Mouse (Mus musculus) stomach, postnatal 0 days (tissue): ENCODE measurements around the gene Kif6. TPM values are rescaled to one million over a fixed set of nuclear protein-coding genes. Genes with fewer than 3 reads are reported as not detected.

ENCODE experiments used
- ATAC-seq: fragments of 200-750 bp; cut with Nextera tagmentation; 2 replicates; pipeline ENCODE4 v1.8.0; 2017; ENCODE audit not compliant: low FRiP score, low TSS enrichment
- DNase-seq: peaks from one replicate; pipeline ENCODE4 v3.0.0-alpha.2; 2016; ENCODE audit warnings: low spot score
- H3K27ac ChIP-seq: fragments of 300-500 bp; sonication (generic); replicated peaks from 2 replicates; pipeline ENCODE4 v1.5.1; 2014; ENCODE audit warnings: mild to moderate bottlenecking, control low read depth
- H3K27me3 ChIP-seq: fragments of 300-500 bp; sonication (generic); 2 replicates; pipeline ENCODE4 v1.6.1; 2014; ENCODE audit warnings: low read length; ENCODE audit not compliant: control insufficient read depth, insufficient read depth
- H3K36me3 ChIP-seq: fragments of 300-500 bp; sonication (generic); 2 replicates; pipeline ENCODE4 v1.6.1; 2014; ENCODE audit warnings: low read length, mixed read lengths; ENCODE audit not compliant: control insufficient read depth, insufficient read depth
- H3K4me1 ChIP-seq: fragments of 300-500 bp; sonication (generic); replicated peaks from 2 replicates; pipeline ENCODE4 v1.6.1; 2014; ENCODE audit warnings: antibody characterized with exemption; ENCODE audit not compliant: control insufficient read depth, insufficient read depth
- H3K4me2 ChIP-seq: fragments of 300-500 bp; sonication (generic); replicated peaks from 2 replicates; pipeline ENCODE4 v1.6.1; 2014; ENCODE audit warnings: low read depth, mild to moderate bottlenecking, control low read depth, moderate library complexity
- H3K4me3 ChIP-seq: fragments of 300-500 bp; sonication (generic); 2 replicates; pipeline ENCODE4 v1.5.1; 2014; ENCODE audit warnings: low read depth, low read length, control low read depth
- H3K9ac ChIP-seq: fragments of 300-500 bp; sonication (generic); 2 replicates; pipeline ENCODE4 v1.6.1; 2014; ENCODE audit warnings: mild to moderate bottlenecking, low read length, control low read depth, mixed read lengths
- H3K9me3 ChIP-seq: fragments of 300-500 bp; sonication (generic); 2 replicates; pipeline ENCODE4 v1.6.1; 2016; ENCODE audit warnings: low read length; ENCODE audit not compliant: control insufficient read depth
- CTCF ChIP-seq: IDR thresholded peaks from 2 replicates; pipeline ENCODE4 v1.5.1; 2016; ENCODE audit warnings: antibody characterized with exemption, low read depth, mild to moderate bottlenecking, moderate library complexity
- EP300 ChIP-seq: optimal IDR thresholded peaks from 2 replicates; pipeline ENCODE3; 2016; ENCODE audit warnings: antibody characterized with exemption
- WGBS: fragments of 180-500 bp; shearing (Covaris S2); extraction: QIAGEN DNeasy Blood & Tissue Kit; methylation state at CpG from one replicate; pipeline ENCODE4 v1.1.7; 2014; 5-methylcytosine and 5-hydroxymethylcytosine counted together
- polyA plus RNA-seq: library from polyadenylated mRNA; unstranded; fragments of >200 nt; fragmentation: Nextera tagmentation; extraction: Ambion mirVana; gene quantifications from 2 replicates; pipeline ENCODE4 v1.2.1, GENCODE M21; 2015

The Kif6 gene
- polyA plus RNA-seq, 1 experiment from 2014 or later, result 0.85 TPM

- H3K27me3 ChIP-seq, result no peaks in the 10 kb centered on the region
- H3K4me2 ChIP-seq, result no peak overlapping the region
- no peak for DNase-seq
- TF ChIP-seq EP300, result no peak
- TF ChIP-seq CTCF, result no peak
- WGBS, result 59% methylated on average over 10 of the region's 10 CpGs
- H3K9me3 ChIP-seq, result no peaks in the 10 kb centered on the region
- H3K27ac ChIP-seq, result no peak overlapping the region
- no peak for ATAC-seq
- no peak overlapping the region for H3K4me3 ChIP-seq
- H3K4me1 ChIP-seq, result no peaks in the 10 kb centered on the region
- no peaks in the 10 kb centered on the region for H3K36me3 ChIP-seq
- no peak overlapping the region for H3K9ac ChIP-seq
These were observed 152.9 kb downstream of the Kif6 start for GRCm38 (mm10) chr17:49767717-49768370.

- Histone ChIP-seq H3K4me1 (no peaks in the 10 kb centered on the region), H3K4me3 (no peak overlapping the region), H3K36me3 (no peaks in the 10 kb centered on the region), H3K9me3 (no peaks in the 10 kb centered on the region), H3K4me2 (no peak overlapping the region), H3K27ac (no peak overlapping the region), H3K27me3 (no peaks in the 10 kb centered on the region), H3K9ac (no peak overlapping the region)
- no peak for TF ChIP-seq EP300
- TF ChIP-seq CTCF, result no peak
- DNase-seq (no peak), ATAC-seq (no peak)
- 43% methylated on average over 10 of the region's 10 CpGs for WGBS
These were observed 156.9 kb downstream of the Kif6 start for GRCm38 (mm10) chr17:49771703-49772315.

GRCm38 (mm10) chr17:49777115-49777839 is 162.3 kb downstream of the Kif6 start:
- Histone ChIP-seq H3K9ac (no peak overlapping the region), H3K4me1 (0 out of 2 replicates have a peak, but pooled peaks cover 2% of the 10 kb centered on the region), H3K27me3 (no peaks in the 10 kb centered on the region), H3K4me3 (no peak overlapping the region), H3K36me3 (no peaks in the 10 kb centered on the region), H3K27ac (no peak overlapping the region), H3K9me3 (no peaks in the 10 kb centered on the region), H3K4me2 (no peak overlapping the region)
- ATAC-seq, result no peak
- TF ChIP-seq CTCF (no peak), EP300 (no peak)
- no peak for DNase-seq
- WGBS, result 43% methylated on average over 13 of the region's 13 CpGs

GRCm38 (mm10) chr17:49779066-49779465 is 164.1 kb downstream of the Kif6 start:
- TF ChIP-seq EP300 (no peak), CTCF (no peak)
- Histone ChIP-seq H3K9me3 (no peaks in the 10 kb centered on the region), H3K4me3 (no peak overlapping the region), H3K27ac (no peak overlapping the region), H3K4me1 (0 out of 2 replicates have a peak, but pooled peaks cover 2% of the 10 kb centered on the region), H3K4me2 (no peak overlapping the region), H3K27me3 (no peaks in the 10 kb centered on the region), H3K9ac (no peak overlapping the region), H3K36me3 (no peaks in the 10 kb centered on the region)
- DNase-seq (no peak), ATAC-seq (no peak)
- 81% methylated on average over 4 of the region's 4 CpGs for WGBS

GRCm38 (mm10) chr17:49779576-49779975 is 164.6 kb downstream of the Kif6 start:
- DNase-seq, result no peak
- no peak overlapping the region for H3K9ac ChIP-seq
- no peak overlapping the region for H3K4me3 ChIP-seq
- TF ChIP-seq EP300 (no peak), CTCF (no peak)
- no peaks in the 10 kb centered on the region for H3K27me3 ChIP-seq
- H3K4me1 ChIP-seq, result 0 out of 2 replicates have a peak, but pooled peaks cover 2% of the 10 kb centered on the region
- WGBS, result 60% methylated on average over 3 of the region's 3 CpGs
- H3K4me2 ChIP-seq, result no peak overlapping the region
- H3K27ac ChIP-seq, result no peak overlapping the region
- no peaks in the 10 kb centered on the region for H3K9me3 ChIP-seq
- no peaks in the 10 kb centered on the region for H3K36me3 ChIP-seq
- ATAC-seq, result no peak

GRCm38 (mm10) chr17:49785851-49786250 is 170.9 kb downstream of the Kif6 start:
- Histone ChIP-seq H3K36me3 (no peaks in the 10 kb centered on the region), H3K4me1 (no peaks in the 10 kb centered on the region), H3K9me3 (no peaks in the 10 kb centered on the region), H3K4me3 (no peak overlapping the region), H3K9ac (no peak overlapping the region), H3K27ac (no peak overlapping the region), H3K4me2 (no peak overlapping the region), H3K27me3 (no peaks in the 10 kb centered on the region)
- DNase-seq (peak; percentile 8), ATAC-seq (no peak)
- WGBS, result 82% methylated on average over 5 of the region's 5 CpGs
- TF ChIP-seq CTCF (no peak), EP300 (no peak)
